Mouse (Mus musculus): ENCODE measurements around the gene Olfr67.
A peak's percentile ranks its signal among the peaks of the same experiment; 100 is the strongest.
"Not testable (repeated sequence)": the region's sequence is repeated elsewhere in the genome, so short reads cannot be mapped to it uniquely, and the experiment has no call there.

Gene Olfr67

DNA sequence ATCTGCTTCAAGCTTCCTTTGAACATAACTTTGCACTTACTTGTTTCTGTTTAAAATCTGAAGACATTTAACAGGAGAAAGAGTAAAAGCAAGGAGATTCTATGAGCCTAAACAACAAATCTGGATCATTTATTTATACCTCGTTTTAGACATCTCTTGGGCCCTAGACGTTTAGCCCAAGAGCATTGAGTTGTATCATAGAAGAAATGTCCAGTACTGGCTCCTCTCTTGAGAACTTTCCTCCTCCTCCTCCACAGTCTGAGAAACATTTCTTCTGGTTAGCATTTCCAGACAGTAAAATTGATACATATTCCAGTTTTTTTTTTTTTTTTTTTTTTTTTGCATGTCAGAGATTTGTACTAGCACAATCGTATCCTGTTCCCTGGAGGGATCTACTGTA, at the start of gene Olfr67:
TSS of gene Olfr67 (minus strand) at position 101 of the 400 bp plus-strand sequence.
- DNase-seq (ENCODE audit: inconsistent age in 2 of 2, low spot score in 1 of 2): no peak

GRCm38 (mm10) chr7:103840268-103840667, 48.6 kb upstream of the Olfr67 start, which contains the start of gene Hbb-bh2:
TSS of gene Hbb-bh2 (minus strand) at chr7:103840520.
- no peak for DNase-seq (ENCODE audit: inconsistent age in 2 of 2, low spot score in 1 of 2)

- DNase-seq (ENCODE audit: inconsistent age in 2 of 2, low spot score in 1 of 2): no peak
Observed at GRCm38 (mm10) chr7:103827808-103828207, 36.2 kb upstream of the Olfr67 start, which contains the start of gene Hbb-bs. TSS of gene Hbb-bs (minus strand) at chr7:103828096.

DNA sequence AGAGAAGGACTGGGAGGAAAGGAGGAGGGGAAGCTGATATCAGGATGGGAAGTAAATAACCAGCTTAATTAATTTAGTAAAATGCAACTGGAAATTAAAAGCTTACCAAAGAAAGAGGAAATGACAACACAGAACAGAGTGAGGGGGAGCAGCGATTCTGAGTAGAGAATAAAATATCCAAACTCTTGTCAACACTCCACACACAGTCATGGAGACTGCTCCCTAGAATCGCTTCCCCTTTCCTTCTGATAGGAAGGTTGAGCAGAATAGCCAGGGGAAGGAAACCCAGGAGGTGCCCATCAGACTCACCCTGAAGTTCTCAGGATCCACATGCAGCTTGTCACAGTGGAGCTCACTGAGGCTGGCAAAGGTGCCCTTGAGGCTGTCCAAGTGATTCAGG, 35.5 kb upstream of the Olfr67 start:
- not testable (repeated sequence) for DNase-seq (ENCODE audit: inconsistent age in 2 of 2, low spot score in 1 of 2)

DNA sequence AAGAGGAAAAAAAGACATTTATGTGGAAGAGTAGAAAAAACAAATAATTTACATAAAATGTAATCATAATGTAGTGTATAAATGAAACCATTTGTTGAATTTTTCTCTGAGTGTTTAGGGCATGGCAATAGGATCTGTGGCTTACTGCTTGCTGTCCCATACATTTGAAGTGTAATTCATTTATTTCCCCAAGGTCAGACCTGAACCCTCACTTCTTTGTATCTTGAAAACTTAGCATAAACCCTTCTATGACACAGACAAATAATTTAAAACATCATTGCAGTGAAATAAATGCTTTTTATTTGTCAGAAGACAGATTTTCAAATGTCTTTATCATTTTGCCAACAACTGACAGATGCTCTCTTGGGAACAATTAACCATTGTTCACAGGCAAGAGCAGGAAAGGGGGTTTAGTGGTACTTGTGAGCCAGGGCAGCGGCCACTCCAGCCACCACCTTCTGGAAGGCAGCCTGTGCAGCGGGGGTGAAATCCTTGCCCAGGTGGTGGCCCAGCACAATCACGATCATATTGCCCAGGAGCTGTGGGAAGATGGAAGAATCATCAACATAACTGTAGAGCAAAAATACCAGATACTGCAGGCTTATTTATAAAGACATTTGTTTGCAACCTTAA, 34.8 kb upstream of the Olfr67 start:
- DNase-seq (ENCODE audit: inconsistent age in 2 of 2, low spot score in 1 of 2): no peak

DNA sequence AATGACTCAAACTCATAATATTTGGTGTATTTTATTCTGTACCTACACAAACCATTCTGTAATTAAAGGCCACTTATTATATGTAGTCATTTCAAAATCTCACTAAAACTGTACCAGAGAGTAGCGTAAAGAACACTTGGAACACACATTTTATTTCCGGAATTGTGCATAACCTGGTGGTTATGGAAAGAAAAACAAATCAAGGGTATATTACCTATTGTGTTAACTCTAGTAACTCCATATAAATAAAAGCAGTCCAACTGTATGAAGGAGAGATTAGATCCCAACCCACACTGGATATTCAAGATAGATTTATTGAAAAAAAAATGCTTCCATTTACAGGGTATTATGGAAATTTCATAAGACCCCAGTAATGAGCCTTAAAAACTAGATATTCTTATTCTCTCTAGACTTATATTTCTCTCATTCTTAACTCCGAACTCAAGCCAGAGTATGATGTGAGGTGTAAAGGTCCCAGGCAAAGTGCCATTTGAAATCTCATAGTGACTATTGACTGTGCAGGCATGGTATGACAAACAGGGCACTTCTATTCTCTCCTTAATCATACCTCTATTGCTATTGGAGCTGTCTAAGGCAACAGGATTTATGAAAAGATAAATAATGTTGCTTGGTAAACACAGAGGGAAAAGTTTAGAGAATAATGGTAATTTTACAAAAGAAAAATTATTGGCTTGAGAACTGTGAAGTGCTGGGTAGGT, 34.1 kb upstream of the Olfr67 start:
- no peak for DNase-seq (ENCODE audit: inconsistent age in 2 of 2, low spot score in 1 of 2)

GRCm38 (mm10) chr7:103824597-103824996, 33.0 kb upstream of the Olfr67 start:
- no peak for DNase-seq (ENCODE audit: inconsistent age in 2 of 2, low spot score in 1 of 2)

DNA sequence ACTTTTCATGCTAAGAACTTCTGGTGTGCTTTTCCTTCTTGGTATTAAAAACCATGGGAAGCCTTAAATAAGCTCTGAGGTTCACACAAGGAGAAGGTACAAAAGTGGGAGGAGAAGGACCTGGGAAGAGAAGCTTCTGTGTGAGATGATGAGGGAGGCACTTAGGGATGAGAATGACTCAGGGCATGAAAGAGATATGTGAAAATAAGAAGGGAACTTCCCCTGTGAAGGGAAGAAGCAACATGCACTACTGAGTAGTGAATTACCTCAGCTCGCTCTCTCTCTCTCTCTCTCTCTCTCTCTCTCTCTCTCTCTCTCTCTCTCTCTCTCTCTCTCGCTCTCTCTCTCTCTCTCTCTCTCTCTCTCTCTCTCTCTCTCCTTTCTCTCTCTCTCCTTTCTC, 23.5 kb upstream of the Olfr67 start:
- DNase-seq (ENCODE audit: inconsistent age in 2 of 2, low spot score in 1 of 2): not testable (repeated sequence)

DNA sequence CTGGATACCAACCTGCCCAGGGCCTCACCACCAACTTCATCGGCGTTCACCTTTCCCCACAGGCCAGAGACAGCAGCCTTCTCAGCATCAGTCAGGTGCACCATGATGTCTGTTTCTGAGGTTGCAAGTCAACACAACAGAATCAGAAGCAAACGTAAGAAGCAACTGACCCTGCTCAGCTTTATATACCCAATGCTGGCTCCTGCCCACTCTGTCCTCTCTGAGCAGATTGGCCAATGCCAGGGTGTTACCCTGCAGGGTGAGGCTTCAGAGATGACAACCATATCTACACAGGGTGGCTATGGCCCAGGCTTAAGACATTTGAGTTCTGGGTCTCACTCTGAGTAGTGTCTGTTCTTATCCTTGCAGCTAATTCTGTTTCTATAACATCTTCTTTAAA, 22.1 kb upstream of the Olfr67 start, which contains the start of gene Hbb-bt:
TSS of gene Hbb-bt (minus strand) at position 231 of the 400 bp plus-strand sequence.
- DNase-seq (ENCODE audit: inconsistent age in 2 of 2, low spot score in 1 of 2): no peak

- DNase-seq (ENCODE audit: inconsistent age in 2 of 2, low spot score in 1 of 2): not testable (repeated sequence)
Observed at GRCm38 (mm10) chr7:103813152-103813551, 21.5 kb upstream of the Olfr67 start.

GRCm38 (mm10) chr7:103812174-103812573, 20.6 kb upstream of the Olfr67 start:
- no peak for DNase-seq (ENCODE audit: inconsistent age in 2 of 2, low spot score in 1 of 2)

DNA sequence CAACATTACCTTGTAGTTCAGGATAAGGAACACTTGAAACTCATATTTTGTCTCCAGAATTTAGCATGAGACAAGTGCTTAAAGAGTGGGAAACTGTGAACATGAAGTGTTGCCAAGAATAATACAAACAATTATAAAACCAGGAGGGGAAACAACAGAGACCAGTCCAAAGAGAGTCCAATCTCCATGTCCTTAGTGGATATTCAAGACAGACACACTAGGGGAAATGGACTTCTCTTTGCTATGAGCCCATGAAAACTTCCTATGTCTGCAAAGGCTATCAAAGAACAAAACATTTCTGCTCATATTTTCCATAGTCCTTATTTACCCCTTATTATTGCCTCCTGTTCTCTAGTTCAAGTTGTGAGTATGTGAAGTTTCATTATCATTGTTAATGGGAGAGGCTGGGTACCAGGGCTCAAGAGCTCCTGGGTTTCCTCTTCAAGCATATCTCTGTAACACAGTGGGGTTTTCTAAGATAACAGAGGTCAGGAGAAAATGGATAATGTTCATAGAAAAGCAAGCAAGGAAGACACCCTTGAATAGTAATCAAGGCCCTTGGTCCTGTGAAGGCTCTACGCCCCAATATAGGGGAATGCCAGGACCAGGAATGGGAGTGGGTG, 19.7 kb upstream of the Olfr67 start:
- DNase-seq (ENCODE audit: inconsistent age in 2 of 2, low spot score in 1 of 2): no peak

GRCm38 (mm10) chr7:103810746-103811145, 19.1 kb upstream of the Olfr67 start:
- DNase-seq (ENCODE audit: inconsistent age in 2 of 2, low spot score in 1 of 2): no peak

GRCm38 (mm10) chr7:103810296-103810695, 18.7 kb upstream of the Olfr67 start:
- DNase-seq (ENCODE audit: inconsistent age in 2 of 2, low spot score in 1 of 2): no peak

- DNase-seq (ENCODE audit: inconsistent age in 2 of 2, low spot score in 1 of 2): no peak
Observed at GRCm38 (mm10) chr7:103809801-103810155, 18.2 kb upstream of the Olfr67 start.

DNA sequence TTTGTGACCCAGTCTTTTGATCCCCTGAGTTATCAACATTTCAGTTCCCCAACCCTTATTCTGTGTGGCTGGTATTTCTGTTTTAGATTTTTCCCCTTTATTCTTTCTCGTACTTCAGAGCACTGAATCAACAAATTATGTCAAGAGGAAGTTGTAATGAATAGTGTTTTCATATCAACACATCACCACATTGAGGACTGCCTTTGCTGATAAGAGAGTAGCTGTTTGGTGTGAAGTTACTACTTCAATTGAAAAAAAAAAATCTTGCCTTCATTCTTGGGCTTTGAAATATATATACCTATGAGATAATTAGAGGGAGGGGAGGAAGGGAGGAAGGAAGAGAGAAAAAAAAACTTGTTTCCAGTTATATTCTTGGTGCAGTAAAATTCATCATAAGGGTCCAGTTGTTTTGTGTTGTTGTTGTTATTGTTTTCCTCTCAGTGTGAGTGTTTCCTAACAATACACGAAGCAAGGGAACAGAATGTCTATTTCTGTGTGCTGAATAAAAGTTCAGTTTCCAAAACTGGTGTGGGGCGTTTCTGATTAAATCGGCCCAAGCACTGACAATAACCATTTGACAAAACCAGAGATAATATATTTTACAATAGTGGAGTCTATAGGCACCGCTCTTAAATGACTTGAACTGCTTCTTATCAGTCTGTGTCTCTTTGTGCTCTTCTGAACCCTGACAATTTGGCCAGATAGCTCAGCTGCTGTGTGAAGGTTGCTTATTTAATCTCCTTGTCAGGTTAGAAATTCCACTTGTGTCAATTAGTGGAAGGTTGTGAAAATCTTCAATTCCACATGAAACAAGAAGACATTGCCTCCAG, 17.6 kb upstream of the Olfr67 start:
- DNase-seq (ENCODE audit: inconsistent age in 2 of 2, low spot score in 1 of 2): no peak

DNA sequence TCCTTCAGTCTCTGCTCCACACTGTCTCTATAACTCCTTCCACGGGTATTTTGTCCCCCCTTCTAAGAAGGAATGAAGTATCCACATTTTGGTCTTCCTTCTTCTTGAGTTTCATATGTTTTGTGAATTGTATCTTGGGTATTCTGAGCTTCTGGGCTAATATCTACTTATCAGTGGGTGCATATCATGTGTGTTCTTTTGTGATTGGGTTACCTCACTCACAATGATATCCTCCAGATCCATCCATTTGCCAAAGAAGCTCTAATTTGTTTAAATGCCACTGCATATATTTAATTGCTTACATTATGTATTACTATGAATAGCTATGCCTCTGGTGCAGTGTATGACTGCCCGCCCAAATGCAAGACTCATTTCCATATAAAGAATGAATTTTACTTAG, 16.5 kb upstream of the Olfr67 start:
- DNase-seq (ENCODE audit: inconsistent age in 2 of 2, low spot score in 1 of 2): not testable (repeated sequence)

- DNase-seq (ENCODE audit: inconsistent age in 2 of 2, low spot score in 1 of 2): peak; percentile 4 to 66
Observed at GRCm38 (mm10) chr7:103806856-103807255, 15.2 kb upstream of the Olfr67 start.

DNA sequence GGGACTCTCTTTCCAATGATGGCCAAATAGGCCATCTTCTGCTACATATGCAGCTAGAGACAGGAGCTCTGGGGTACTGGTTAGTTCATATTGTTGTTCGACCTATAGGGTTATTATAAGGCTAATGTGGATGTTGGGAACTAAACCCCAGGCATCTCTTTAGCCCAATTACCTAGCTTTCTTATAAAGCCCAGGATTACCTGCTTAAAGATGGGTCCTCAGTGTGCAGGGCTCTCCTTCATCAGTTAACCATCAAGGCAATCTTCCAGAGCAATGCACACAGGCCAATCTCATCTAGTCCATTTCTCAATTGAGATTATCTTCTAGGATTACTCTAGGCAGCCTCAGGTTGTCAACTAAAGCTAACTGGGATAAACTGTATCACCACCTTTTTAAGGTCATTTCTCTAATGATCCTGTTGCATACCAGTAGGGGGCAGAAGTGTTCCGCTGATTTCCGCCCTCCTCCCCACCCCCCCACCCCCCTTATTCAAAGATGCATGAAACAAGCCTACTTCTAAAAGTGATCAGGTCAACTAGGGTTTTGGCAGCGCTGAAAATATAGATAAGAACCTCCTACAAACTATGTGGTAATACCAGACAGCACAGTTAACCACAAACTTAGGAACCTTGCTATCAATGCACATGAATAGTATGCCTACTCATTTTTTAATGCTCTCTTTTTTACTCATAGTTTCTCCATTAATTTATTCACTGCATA, 1.2 kb upstream of the Olfr67 start:
- DNase-seq (ENCODE audit: inconsistent age in 2 of 2, low spot score in 1 of 2): no peak

- no peak for DNase-seq (ENCODE audit: inconsistent age in 2 of 2, low spot score in 1 of 2)
Observed at GRCm38 (mm10) chr7:103779598-103779997, 12.0 kb downstream of the Olfr67 start, which contains the start of gene Olfr68. TSS of gene Olfr68 (minus strand) at chr7:103779698.
